Mouse (Mus musculus): Measurements from ENCODE around the gene Rin1.

GRCm38 (mm10) chr19:5093481-5094242 is 43.4 kb downstream of the Rin1 start:
- no peak for TF ChIP-seq CTCF (IDR thresholded peaks at IDR 0.05; ENCODE audit: low read depth)
- no peak for TF ChIP-seq EP300 (IDR thresholded peaks at IDR 0.05; ENCODE audit: low read depth)
